Mouse (Mus musculus) olfactory bulb, adult 2 months (tissue): ENCODE results near the gene Tbx15. TPM values are rescaled to one million over a fixed set of nuclear protein-coding genes. Genes with fewer than 3 reads are reported as not detected.

Source experiments
- H3K27ac ChIP-seq: fragments of 200-500 bp; 2 replicates; pipeline ENCODE4 v1.5.1; 2012; ENCODE audit warnings: low read depth, low read length; ENCODE audit not compliant: insufficient read depth
- H3K4me1 ChIP-seq: fragments of 200-500 bp; 2 replicates; pipeline ENCODE4 v1.6.1; 2012; ENCODE audit warnings: low read length; ENCODE audit not compliant: control insufficient read depth, insufficient read depth
- H3K4me3 ChIP-seq: fragments of 200-500 bp; 2 replicates; pipeline ENCODE4 v1.5.1; 2012; ENCODE audit warnings: mild to moderate bottlenecking, low read depth, low read length, moderate library complexity; ENCODE audit not compliant: insufficient read depth
- CTCF ChIP-seq: fragments of 200-500 bp; IDR thresholded peaks from 2 replicates; pipeline ENCODE4 v1.5.1; 2012; ENCODE audit warnings: low read depth, mild to moderate bottlenecking, low read length, moderate library complexity; ENCODE audit not compliant: insufficient read depth
- POLR2A ChIP-seq: fragments of 200-500 bp; IDR thresholded peaks from 2 replicates; pipeline ENCODE4 v1.6.1; 2012; ENCODE audit warnings: mild to moderate bottlenecking, low read depth, low read length, moderate library complexity; ENCODE audit not compliant: insufficient read depth
- WGBS: fragments of 180-500 bp; shearing (Covaris S2); methylation state at CpG from one replicate; pipeline ENCODE4 v1.1.7; 2018; 5-methylcytosine and 5-hydroxymethylcytosine counted together
- polyA plus RNA-seq: library from polyadenylated mRNA; stranded (reverse); fragments of >200 nt; gene quantifications from 2 replicates; pipeline ENCODE4 v1.2.4, GENCODE M21; 2012; ENCODE audit warnings: low replicate concordance; ENCODE audit not compliant: missing spikeins, insufficient read depth, insufficient read length

The Tbx15 gene
- polyA plus RNA-seq, 1 experiment, result not detected

DNA sequence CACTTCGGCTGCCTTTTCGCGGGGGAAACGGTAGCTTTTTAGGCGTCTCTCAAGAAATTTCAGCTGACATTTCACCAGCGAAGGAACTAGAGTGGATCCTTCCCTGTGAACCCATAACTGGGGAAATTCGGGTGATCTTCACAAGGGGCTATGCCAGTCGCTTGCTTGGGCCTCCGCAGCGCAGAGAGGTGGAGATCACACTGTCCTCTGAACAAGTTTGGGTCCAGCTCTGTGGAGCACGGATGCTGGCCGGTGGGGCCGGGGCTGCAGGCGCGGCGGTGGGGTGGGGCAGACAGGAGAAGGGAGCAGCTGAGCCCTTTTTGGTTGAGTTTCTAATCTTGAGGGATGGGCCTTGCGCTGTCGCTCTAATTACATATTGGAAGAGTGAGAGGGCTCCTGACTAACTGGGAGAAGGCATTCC lies 21.2 kb downstream of the Tbx15 start:
- H3K4me1 ChIP-seq, result no peaks in the 10 kb centered on the region
- no peak for TF ChIP-seq CTCF
- TF ChIP-seq POLR2A, result no peak
- no peak overlapping the region for H3K4me3 ChIP-seq
- 6% methylated on average over 18 of the region's 18 CpGs for WGBS
- H3K27ac ChIP-seq, result no peak overlapping the region

DNA sequence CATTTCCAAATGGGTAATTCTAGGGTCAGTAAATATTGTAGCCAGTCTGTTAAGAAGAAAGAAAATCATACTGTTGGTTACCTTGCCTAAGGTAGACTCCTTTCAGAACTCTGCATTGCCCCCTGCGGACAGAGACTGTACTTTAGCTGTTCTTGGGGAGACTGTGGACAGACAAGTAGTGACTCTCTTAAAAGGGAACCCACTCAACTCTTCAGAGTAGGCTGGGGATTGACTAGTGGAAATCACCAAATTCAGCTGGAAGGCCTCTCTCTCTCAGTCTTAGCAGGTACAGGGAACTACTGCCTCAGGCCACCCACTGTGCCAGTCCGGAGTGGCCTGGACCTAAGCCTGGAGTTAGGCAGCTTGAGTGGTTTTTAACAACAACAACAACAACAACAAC lies 21.8 kb downstream of the Tbx15 start:
- WGBS, result 18% methylated on average over 2 of the region's 2 CpGs
- H3K4me3 ChIP-seq, result no peak overlapping the region
- no peak overlapping the region for H3K27ac ChIP-seq
- TF ChIP-seq CTCF, result no peak
- no peak for TF ChIP-seq POLR2A
- no peaks in the 10 kb centered on the region for H3K4me1 ChIP-seq

DNA sequence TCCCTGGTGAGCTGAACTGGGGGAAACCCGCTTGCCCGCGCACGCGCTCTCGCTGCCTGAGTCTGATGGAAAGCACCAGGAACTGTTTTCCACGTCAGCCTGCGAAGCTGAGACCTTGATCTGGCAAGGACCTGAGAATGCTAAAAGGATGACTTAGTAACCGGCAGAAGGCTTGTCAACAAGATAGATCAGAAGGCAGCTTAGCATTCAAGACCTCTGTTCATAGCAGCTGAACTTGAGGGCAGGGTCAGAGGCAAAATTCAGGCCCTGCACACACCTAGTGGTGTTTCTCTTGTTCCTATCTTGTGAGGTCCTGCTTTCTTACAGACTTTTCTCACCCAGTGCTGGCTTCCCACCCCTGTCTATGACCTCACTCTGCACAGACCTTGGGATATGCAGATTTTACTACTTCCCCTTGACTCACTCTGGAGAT lies 23.3 kb downstream of the Tbx15 start:
- no peak overlapping the region for H3K4me3 ChIP-seq
- TF ChIP-seq POLR2A, result no peak
- no peak for TF ChIP-seq CTCF
- no peaks in the 10 kb centered on the region for H3K4me1 ChIP-seq
- H3K27ac ChIP-seq, result no peak overlapping the region
- 39% methylated on average over 9 of the region's 9 CpGs for WGBS

DNA sequence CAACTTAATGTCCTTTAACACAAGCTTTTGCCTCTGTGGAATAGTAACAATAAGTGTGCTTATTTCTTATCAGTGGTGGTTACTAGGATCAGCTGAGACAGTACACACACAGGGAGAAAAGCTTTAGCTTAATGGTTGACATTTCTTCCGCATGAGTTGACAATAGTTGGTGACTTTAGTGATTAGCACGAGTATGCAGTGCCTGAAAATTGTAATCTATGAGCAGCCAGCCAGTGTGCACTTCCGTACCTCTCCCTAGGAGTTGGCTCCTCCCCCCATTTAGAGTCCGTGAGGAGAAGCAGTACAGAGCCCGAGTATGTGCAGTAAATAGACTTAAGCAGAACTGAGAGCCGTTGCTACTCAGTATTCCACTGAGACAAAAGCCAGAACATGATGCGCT lies 24.5 kb downstream of the Tbx15 start:
- Histone ChIP-seq H3K27ac (no peak overlapping the region), H3K4me3 (no peak overlapping the region), H3K4me1 (no peaks in the 10 kb centered on the region)
- TF ChIP-seq CTCF (no peak), POLR2A (no peak)
- WGBS, result 19% methylated on average over 7 of the region's 7 CpGs

DNA sequence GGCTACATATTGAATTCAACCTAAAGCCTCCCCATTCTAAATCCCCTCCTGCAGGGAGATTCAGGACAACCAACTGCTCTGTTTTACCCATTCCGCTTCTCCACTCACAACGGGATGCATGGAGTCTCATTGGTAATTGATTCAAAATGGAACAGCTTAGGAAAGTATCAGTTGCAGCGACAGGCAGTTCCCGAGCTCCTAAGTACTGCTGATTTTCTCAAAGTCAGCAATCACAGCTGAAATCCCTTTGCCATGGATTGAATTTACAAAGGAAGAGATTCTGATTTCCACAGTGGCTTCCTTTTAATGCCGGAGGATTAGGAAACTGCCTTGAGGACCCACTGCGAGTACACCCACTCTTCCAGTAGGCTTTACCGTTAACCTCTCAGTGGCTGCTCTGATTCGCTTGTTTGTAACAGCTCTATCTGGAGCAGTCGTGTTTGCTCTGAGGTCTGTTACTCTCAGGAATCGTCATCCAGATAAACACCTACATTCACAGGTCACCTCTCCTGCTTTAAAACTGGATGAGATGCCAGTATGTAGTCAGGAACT lies 26.6 kb downstream of the Tbx15 start:
- WGBS, result 32% methylated on average over 10 of the region's 10 CpGs
- no peak for TF ChIP-seq POLR2A
- no peak for TF ChIP-seq CTCF
- H3K27ac ChIP-seq, result no peak overlapping the region
- H3K4me1 ChIP-seq, result no peaks in the 10 kb centered on the region
- no peak overlapping the region for H3K4me3 ChIP-seq

DNA sequence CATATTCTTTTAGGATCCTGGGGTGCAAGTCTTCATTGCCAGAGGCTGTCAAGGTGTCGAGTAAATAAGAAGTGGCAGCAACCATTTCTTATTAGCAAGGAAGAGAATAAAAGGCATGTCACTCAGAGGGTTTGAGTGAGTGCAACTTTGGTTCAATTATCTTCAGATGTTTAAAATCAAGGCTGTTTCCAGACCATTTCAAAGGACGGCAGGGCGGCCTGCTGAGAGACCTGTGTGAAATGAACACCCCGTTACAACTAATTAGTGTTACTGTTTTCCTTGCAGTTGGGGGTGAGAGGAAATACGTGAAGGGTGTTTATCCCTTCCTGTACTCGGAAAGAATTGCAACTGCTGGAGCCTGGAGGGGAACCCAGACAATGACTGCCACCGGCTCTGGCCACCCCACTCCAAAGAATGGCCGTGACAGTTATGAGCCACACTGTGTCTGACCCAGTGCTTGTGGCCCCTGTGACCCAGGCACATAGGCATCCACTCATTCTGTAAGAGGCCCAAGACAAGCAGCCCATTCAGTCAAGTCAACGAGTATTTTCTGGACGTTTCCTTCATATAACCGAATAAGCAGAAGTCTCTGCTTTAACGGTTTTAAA lies 37.9 kb downstream of the Tbx15 start:
- H3K27ac ChIP-seq, result no peak overlapping the region
- H3K4me1 ChIP-seq, result no peaks in the 10 kb centered on the region
- no peak for TF ChIP-seq POLR2A
- no peak for TF ChIP-seq CTCF

DNA sequence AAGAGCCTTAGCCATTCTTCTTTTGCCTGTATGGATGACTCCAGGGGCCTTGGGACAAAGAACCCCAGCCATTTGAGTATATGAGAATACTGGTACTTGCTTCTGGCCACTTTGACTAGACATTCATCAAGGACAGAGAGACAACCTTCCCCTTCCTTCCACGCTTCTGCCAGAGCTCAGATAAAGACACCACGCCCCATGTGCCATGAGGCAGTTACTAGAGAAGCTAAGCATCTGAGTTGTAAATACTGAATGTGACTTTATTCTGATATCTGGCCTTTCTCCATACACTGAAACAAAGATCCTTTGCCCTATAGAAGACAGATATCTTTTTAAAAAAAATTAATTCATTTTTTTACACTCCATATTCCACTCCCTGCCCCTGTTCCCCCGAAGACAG lies 39.5 kb downstream of the Tbx15 start:
- Histone ChIP-seq H3K4me3 (no peak overlapping the region), H3K27ac (no peak overlapping the region), H3K4me1 (no peaks in the 10 kb centered on the region)
- WGBS, result 93% methylated on average over 3 of the region's 3 CpGs
- no peak for TF ChIP-seq POLR2A

More for the DNA sequence above, 37.9 kb downstream of the Tbx15 start:
- WGBS, result 40% methylated on average over 12 of the region's 12 CpGs
- no peak overlapping the region for H3K4me3 ChIP-seq

DNA sequence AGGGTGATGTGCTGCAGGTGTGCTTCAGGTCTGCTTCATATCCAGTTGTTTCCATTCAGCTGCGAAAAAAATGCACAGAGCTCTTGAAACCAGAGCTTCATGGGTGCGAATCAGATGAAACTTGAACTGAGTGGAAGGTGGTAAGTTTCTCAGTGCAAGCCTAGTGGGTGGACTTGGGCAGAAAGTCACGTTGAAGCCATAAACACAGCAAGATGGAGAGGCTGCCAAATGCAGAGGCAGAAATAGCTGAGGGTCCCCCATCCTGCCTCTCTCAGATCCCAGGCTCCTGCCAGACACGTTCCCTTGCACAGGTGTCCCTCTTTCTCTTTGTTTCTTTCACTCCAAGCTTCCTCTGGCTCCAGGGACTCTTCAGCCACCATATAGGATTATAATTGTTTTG lies 41.3 kb downstream of the Tbx15 start:
- TF ChIP-seq POLR2A (no peak), CTCF (no peak)
- 75% methylated on average over 4 of the region's 4 CpGs for WGBS
- Histone ChIP-seq H3K27ac (no peak overlapping the region), H3K4me3 (no peak overlapping the region), H3K4me1 (no peaks in the 10 kb centered on the region)

DNA sequence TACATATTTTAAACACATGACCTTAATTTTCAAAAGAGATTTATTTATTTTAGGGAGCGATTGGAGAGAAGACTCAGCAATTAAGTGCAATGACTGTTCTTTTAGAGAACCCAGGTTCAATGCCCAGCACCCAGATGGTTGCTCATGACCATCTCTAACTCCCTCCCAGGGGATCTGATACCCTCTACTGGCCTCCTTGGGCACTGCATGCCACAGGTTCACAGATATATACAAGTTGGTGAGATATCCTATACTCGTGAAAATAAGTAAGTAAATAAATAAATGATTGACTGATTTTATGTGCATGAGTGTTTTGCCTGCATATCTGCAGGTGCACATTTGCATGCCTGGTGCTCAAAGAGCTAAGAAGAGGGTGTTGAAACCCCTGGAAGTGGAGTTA lies 48.1 kb downstream of the Tbx15 start:
- WGBS, result 72% methylated on average over 2 of the region's 2 CpGs
- Histone ChIP-seq H3K4me3 (no peak overlapping the region), H3K27ac (no peak overlapping the region), H3K4me1 (no peaks in the 10 kb centered on the region)
- TF ChIP-seq CTCF, result no peak
- TF ChIP-seq POLR2A, result no peak
